Comparison of ENCODE assay signal across 8 mouse cellular contexts in the genomic region with DNA sequence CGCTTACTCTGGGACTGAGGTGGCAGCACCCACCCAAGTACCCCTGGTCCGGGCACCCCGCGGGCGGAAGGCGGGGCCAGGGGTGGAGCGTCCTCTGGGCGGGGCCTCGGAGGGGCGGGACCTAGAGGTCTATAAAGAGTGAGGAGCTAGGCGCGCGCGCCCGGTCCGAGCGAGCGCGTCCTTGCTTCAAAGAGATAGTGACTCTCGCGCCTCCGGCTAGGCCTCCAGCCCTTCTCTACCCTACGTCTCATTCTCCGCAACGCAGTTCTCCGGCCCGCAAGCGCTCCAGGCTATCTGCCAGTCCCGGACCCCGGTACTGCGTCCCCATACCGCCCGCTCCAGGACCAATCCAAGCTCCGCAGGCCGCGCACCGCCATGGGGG. TPM values are rescaled to one million over a fixed set of nuclear protein-coding genes. Genes with fewer than 3 reads are reported as not detected.
DNase-seq lines count a peak whose midpoint lies in the region; ATAC-seq and TF ChIP-seq lines count a peak whose summit lies in the region.

A gene (plus strand): TSS at position 114 of the 382 bp plus-strand sequence.

- no peaks in the 10 kb centered on the region for H3K9me3 ChIP-seq in embryonic facial prominence, embryonic 15.5 days (replicated peaks)
- H3K9me3 ChIP-seq in limb, embryonic 12.5 days, result no peaks in the 10 kb centered on the region
- no peaks in the 10 kb centered on the region for H3K9me3 ChIP-seq in midbrain, embryonic 13.5 days

- peak within 1 kb of the TSS; percentile 86 for H3K27ac ChIP-seq in bone marrow, adult 2 months (ENCODE audit: control insufficient read depth, insufficient read depth, low read depth, low read length, poor library complexity)
- H3K27ac ChIP-seq in embryonic facial prominence, embryonic 15.5 days (replicated peaks), result peak within 1 kb of the TSS; percentile 93
- peak within 1 kb of the TSS; percentile 90 for H3K27ac ChIP-seq in limb, embryonic 12.5 days
- peak within 1 kb of the TSS; percentile 81 for H3K27ac ChIP-seq in midbrain, embryonic 13.5 days

- DNase-seq in A20 (ENCODE audit: low read depth, low spot score), result peak; percentile 92
- DNase-seq in heart, adult 8-10 months (ENCODE audit: low spot score), result peak; percentile 87
- DNase-seq in kidney, adult 8-10 months, result peak; percentile 79 to 87
- DNase-seq in spleen, adult 18-20 months, result peak; percentile 83 to 95

- TF ChIP-seq CTCF in bone marrow, adult 2 months (IDR thresholded peaks at IDR 0.05; ENCODE audit: control insufficient read depth, insufficient read depth, low read length), result no peak

- H3K36me3 ChIP-seq in embryonic facial prominence, embryonic 15.5 days, result no peaks in the 10 kb centered on the region
- peaks cover 22% of the 10 kb centered on the region for H3K36me3 ChIP-seq in limb, embryonic 12.5 days
- H3K36me3 ChIP-seq in midbrain, embryonic 13.5 days, result no peaks in the 10 kb centered on the region

- H3K4me3 ChIP-seq in bone marrow, adult 2 months (replicated peaks; ENCODE audit: control insufficient read depth, low read depth, low read length), result peak within 1 kb of the TSS; percentile 94
- H3K4me3 ChIP-seq in embryonic facial prominence, embryonic 15.5 days (replicated peaks), result peak within 1 kb of the TSS; percentile 77
- H3K4me3 ChIP-seq in limb, embryonic 12.5 days (replicated peaks), result peak within 1 kb of the TSS; percentile 90
- H3K4me3 ChIP-seq in midbrain, embryonic 13.5 days (replicated peaks), result peak within 1 kb of the TSS; percentile 86

- H3K9ac ChIP-seq in embryonic facial prominence, embryonic 15.5 days, result peak within 1 kb of the TSS; percentile 90
- H3K9ac ChIP-seq in limb, embryonic 12.5 days (replicated peaks), result peak within 1 kb of the TSS; percentile 94
- H3K9ac ChIP-seq in midbrain, embryonic 13.5 days (replicated peaks), result peak within 1 kb of the TSS; percentile 88

- peak; percentile 82 for ATAC-seq in embryonic facial prominence, embryonic 15.5 days (ENCODE audit: insufficient number of reproducible peaks, low FRiP score, low TSS enrichment, low read depth)
- peak; percentile 76 for ATAC-seq in limb, embryonic 12.5 days (ENCODE audit: insufficient number of reproducible peaks, insufficient read depth, low FRiP score, low TSS enrichment, low read depth)
- peak; percentile 83 for ATAC-seq in midbrain, embryonic 13.5 days

- peak within 1 kb of the TSS; percentile 85 for H3K4me2 ChIP-seq in embryonic facial prominence, embryonic 15.5 days (replicated peaks)
- H3K4me2 ChIP-seq in limb, embryonic 12.5 days, result peak within 1 kb of the TSS; percentile 83
- H3K4me2 ChIP-seq in midbrain, embryonic 13.5 days (replicated peaks), result peak within 1 kb of the TSS; percentile 91

- peaks cover 9% of the 10 kb centered on the region for H3K4me1 ChIP-seq in bone marrow, adult 2 months (ENCODE audit: control insufficient read depth, insufficient read depth, low read length)
- peaks cover 49% of the 10 kb centered on the region for H3K4me1 ChIP-seq in embryonic facial prominence, embryonic 15.5 days
- peaks cover 45% of the 10 kb centered on the region for H3K4me1 ChIP-seq in limb, embryonic 12.5 days (replicated peaks)
- peaks cover 48% of the 10 kb centered on the region for H3K4me1 ChIP-seq in midbrain, embryonic 13.5 days (replicated peaks)

- no peaks in the 10 kb centered on the region for H3K27me3 ChIP-seq in embryonic facial prominence, embryonic 15.5 days
- H3K27me3 ChIP-seq in limb, embryonic 12.5 days, result no peaks in the 10 kb centered on the region
- H3K27me3 ChIP-seq in midbrain, embryonic 13.5 days, result no peaks in the 10 kb centered on the region

- WGBS in bone marrow, adult 2 months, result under 1% methylated on average over 37 of the region's 37 CpGs
- under 1% methylated on average over 30 of the region's 37 CpGs for WGBS in embryonic facial prominence, embryonic 15.5 days
- under 1% methylated on average over 37 of the region's 37 CpGs for WGBS in limb, embryonic 12.5 days
- under 1% methylated on average over 37 of the region's 37 CpGs for WGBS in midbrain, embryonic 13.5 days

- TF ChIP-seq POLR2A in bone marrow, adult 2 months (IDR thresholded peaks at IDR 0.05; ENCODE audit: borderline replicate concordance, control insufficient read depth, low read depth, low read length), result peak; percentile 92

RNA-seq across cellular contexts. Expression of the gene that starts here (rescaled TPM):
- 51.9 and 92.5 TPM in 2 replicates for polyA plus RNA-seq in bone marrow, adult 2 months (2011; ENCODE audit: insufficient read depth, insufficient read length, low replicate concordance, missing spikeins)
- polyA plus RNA-seq in embryonic facial prominence, embryonic 15.5 days (2015; fragmentation: Nextera tagmentation; extraction: Ambion mirVana), result 576 and 606 TPM in 2 replicates
- total RNA-seq in heart, adult 8-10 months (2022), result 100 to 1,000 TPM; 397 to 430 (median 418) TPM
- polyA plus RNA-seq in limb, embryonic 12.5 days (2016; fragmentation: Nextera tagmentation; extraction: Ambion mirVana), result 331 and 337 TPM in 2 replicates
- polyA plus RNA-seq in midbrain, embryonic 13.5 days (2015; fragmentation: Nextera tagmentation; extraction: Ambion mirVana), result 248 and 257 TPM in 2 replicates

Comparison
In these comparisons a context has a peak if more than half of its experiments do, and no peak if none do; other contexts are left out.
1. Peak in every context shown above with its lines: DNase-seq, ATAC-seq, H3K4me3 ChIP-seq and H3K27ac ChIP-seq.